Mouse (Mus musculus): ENCODE results near the gene Hsp90ab1.

DNA sequence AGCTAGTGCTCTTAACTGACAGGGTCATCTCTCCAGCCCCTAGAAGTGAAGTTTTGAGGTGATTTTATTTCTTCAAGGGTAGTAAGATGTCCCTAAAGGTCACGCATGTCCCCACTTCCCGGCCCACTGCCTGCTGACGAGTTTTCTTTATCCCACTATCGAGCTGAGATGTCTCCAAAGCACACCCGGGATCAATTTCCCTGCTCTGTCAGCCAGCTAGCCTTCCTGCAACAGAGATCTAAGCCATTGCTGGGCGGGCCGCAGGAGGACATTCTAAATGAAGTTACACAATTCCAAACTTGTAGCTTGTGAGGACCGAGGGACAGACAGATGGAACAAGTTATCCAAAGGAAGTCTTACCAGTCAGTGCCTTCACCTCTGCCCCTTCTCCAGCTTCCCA, 27.2 kb upstream of the Hsp90ab1 start:
- TF ChIP-seq EP300 (IDR thresholded peaks at IDR 0.05; ENCODE audit: insufficient read depth, low read depth, low read length) (no peak), CTCF (IDR thresholded peaks at IDR 0.05; ENCODE audit: low read depth, low read length) (no peak), POLR2A (IDR thresholded peaks at IDR 0.05; ENCODE audit: insufficient read depth, low read length) (no peak)
